Mouse (Mus musculus) lung, embryonic 15.5 days (tissue): Measurements from ENCODE around the gene Cfap54. TPM values are rescaled to one million over a fixed set of nuclear protein-coding genes. Genes with fewer than 3 reads are reported as not detected.

Source experiments
- ATAC-seq: fragments of 200-750 bp; cut with Nextera tagmentation; 2 replicates; pipeline ENCODE4 v1.8.0; 2017; ENCODE audit warnings: moderate number of reproducible peaks, borderline replicate concordance; ENCODE audit not compliant: low FRiP score, low TSS enrichment; ENCODE audit errors: extremely low read depth
- H3K27ac ChIP-seq: fragments of 300-500 bp; sonication (generic); 2 replicates; pipeline ENCODE4 v1.5.1; 2015; ENCODE audit warnings: moderate library complexity, mild to moderate bottlenecking, inconsistent platforms
- H3K27me3 ChIP-seq: fragments of 300-500 bp; sonication (generic); 2 replicates; pipeline ENCODE4 v1.6.1; 2015; ENCODE audit warnings: inconsistent platforms
- H3K36me3 ChIP-seq: fragments of 300-500 bp; sonication (generic); 2 replicates; pipeline ENCODE4 v1.6.1; 2015; ENCODE audit warnings: inconsistent platforms
- H3K4me1 ChIP-seq: fragments of 300-500 bp; sonication (generic); 2 replicates; pipeline ENCODE4 v1.6.1; 2015; ENCODE audit warnings: inconsistent platforms
- H3K4me2 ChIP-seq: fragments of 300-500 bp; sonication (generic); 2 replicates; pipeline ENCODE4 v1.6.1; 2015; ENCODE audit warnings: inconsistent platforms, mild to moderate bottlenecking, moderate library complexity
- H3K4me3 ChIP-seq: fragments of 300-500 bp; sonication (generic); 2 replicates; pipeline ENCODE4 v1.5.1; 2015; ENCODE audit warnings: mild to moderate bottlenecking, inconsistent platforms
- H3K9ac ChIP-seq: fragments of 300-500 bp; sonication (generic); 2 replicates; pipeline ENCODE4 v1.6.1; 2015; ENCODE audit warnings: inconsistent platforms
- H3K9me3 ChIP-seq: fragments of 300-500 bp; sonication (generic); 2 replicates; pipeline ENCODE4 v1.6.1; 2016; ENCODE audit warnings: inconsistent platforms
- WGBS: fragments of 180-500 bp; shearing (Covaris S2); methylation state at CpG from one replicate; pipeline ENCODE4 v1.1.7; 2015; 5-methylcytosine and 5-hydroxymethylcytosine counted together
- polyA plus RNA-seq: library from polyadenylated mRNA; unstranded; fragments of >200 nt; fragmentation: Nextera tagmentation; extraction: Ambion mirVana; gene quantifications from 2 replicates; pipeline ENCODE4 v1.2.1, GENCODE M21; 2015

Cfap54 gene
- polyA plus RNA-seq, 1 experiment from 2014 or later: 1.5 TPM

DNA sequence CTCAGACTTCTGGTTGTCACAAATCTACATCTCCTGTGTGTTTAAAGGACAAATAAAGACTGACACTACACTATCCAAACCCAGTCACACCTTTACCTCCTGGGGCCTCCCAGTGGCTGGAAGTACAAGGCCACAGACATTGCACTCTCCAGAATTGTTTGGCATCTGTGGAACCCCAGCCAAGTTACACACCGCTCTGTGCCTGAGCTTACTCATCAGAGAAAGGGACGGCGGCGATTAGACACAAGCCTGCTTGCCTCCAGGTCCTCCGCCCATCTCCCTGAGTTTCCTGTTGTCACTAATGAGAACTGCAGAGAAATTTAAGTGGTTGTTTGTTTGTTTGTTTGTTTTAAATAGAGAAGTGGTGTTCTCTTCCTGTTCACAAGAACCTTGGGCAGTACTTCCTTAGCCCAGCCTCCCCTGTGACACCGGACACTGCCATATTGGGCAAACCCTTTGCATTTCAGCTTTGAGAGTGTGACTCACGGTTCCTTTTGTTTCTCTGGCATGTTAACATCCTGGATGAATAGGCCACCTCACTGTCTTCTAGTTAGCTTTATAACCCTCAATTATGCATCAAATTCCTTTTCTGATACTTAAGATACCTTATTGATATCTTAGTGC is 13.7 kb upstream of the Cfap54 start:
- Histone ChIP-seq H3K4me2 (no peak overlapping the region), H3K36me3 (no peaks in the 10 kb centered on the region), H3K4me3 (no peak overlapping the region), H3K4me1 (no peaks in the 10 kb centered on the region), H3K27me3 (no peaks in the 10 kb centered on the region), H3K27ac (no peak overlapping the region), H3K9me3 (no peaks in the 10 kb centered on the region), H3K9ac (no peak overlapping the region)
- ATAC-seq: no peak
- WGBS: 66% methylated on average over 7 of the region's 7 CpGs

DNA sequence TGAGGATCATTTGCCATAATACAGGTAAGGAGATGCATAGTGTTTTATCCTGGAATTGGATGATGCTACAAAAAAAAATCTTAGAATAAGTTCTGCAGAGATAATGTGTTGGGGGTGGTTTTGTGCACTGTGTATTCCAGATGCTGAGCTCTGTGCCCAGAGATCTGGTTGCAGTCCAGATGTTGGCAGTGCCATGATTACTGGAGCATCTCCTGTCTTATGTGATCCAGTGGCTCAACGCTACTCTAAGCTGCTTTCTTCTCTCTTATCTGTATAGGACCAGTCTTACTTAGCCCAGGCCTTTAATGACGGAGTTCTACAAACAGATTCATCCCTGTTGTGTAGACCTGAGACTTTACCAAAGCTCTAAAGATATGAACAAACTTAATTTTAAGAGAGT is 10.5 kb upstream of the Cfap54 start:
- no peak for ATAC-seq
- Histone ChIP-seq H3K27ac (no peak overlapping the region), H3K4me3 (no peak overlapping the region), H3K4me1 (no peaks in the 10 kb centered on the region), H3K36me3 (no peaks in the 10 kb centered on the region), H3K9me3 (no peaks in the 10 kb centered on the region), H3K9ac (no peak overlapping the region), H3K4me2 (no peak overlapping the region), H3K27me3 (no peaks in the 10 kb centered on the region)
- WGBS: 93% methylated on average over 2 of the region's 2 CpGs

DNA sequence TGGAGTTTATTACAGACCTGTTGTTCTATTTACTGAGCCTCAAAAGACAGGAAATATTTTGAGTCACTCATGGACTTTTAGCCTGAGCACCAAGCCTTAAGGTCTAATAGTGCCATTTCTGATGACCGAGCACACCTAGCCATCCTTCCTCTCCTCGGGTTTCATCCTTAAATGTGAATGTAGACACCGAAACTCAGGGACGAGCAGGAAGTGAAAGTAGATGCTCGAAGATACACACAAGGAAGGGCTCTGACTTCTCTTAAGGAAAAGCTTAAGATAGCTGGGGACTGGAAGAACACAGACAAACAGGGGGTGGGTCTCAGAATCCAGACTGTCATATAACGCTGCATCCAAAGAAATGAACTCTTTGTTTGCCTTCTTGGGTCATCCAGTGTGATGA is 8.8 kb upstream of the Cfap54 start:
- WGBS: 68% methylated on average over 6 of the region's 6 CpGs
- H3K4me3 ChIP-seq: no peak overlapping the region
- H3K9ac ChIP-seq: no peak overlapping the region
- H3K9me3 ChIP-seq: no peaks in the 10 kb centered on the region
- H3K27me3 ChIP-seq: no peaks in the 10 kb centered on the region
- no peak for ATAC-seq
- H3K4me1 ChIP-seq: no peaks in the 10 kb centered on the region
- H3K4me2 ChIP-seq: no peak overlapping the region
- no peak overlapping the region for H3K27ac ChIP-seq
- no peaks in the 10 kb centered on the region for H3K36me3 ChIP-seq

DNA sequence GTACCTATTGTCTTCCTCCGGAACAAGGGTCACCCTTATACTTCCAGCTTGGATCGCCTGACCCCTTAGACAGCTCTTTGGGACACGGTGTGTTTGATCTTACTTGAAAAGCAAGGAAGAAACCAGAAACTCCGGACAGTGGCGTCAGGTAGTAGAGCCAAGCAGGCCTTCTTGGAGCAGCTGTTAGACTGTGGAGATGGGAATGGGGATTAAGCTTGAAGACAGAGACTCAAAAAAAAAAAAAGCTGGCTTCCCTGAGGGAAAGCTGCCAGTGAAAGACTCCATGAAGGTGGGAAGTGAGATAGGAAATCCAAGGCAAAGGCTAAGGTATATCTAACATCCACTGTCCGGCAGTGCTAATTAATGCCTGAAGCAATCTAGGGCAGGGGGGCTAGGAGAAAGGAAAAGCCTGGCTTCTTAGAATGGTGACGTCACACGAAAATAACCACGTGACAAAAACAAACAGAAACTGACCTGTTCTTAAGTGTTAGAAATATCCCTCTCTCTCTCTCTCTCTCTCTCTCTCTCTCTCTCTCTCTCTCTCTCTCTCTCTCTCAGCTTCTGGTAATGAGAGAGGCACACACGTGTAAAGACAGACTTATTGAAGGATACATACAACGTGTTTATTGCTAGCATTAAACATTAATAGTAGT is 7.1 kb upstream of the Cfap54 start:
- Histone ChIP-seq H3K4me3 (no peak overlapping the region), H3K27ac (no peak overlapping the region), H3K4me1 (no peaks in the 10 kb centered on the region), H3K36me3 (no peaks in the 10 kb centered on the region), H3K9me3 (no peaks in the 10 kb centered on the region), H3K4me2 (no peak overlapping the region), H3K9ac (no peak overlapping the region), H3K27me3 (no peaks in the 10 kb centered on the region)
- 53% methylated on average over 11 of the region's 11 CpGs for WGBS
- no peak for ATAC-seq

DNA sequence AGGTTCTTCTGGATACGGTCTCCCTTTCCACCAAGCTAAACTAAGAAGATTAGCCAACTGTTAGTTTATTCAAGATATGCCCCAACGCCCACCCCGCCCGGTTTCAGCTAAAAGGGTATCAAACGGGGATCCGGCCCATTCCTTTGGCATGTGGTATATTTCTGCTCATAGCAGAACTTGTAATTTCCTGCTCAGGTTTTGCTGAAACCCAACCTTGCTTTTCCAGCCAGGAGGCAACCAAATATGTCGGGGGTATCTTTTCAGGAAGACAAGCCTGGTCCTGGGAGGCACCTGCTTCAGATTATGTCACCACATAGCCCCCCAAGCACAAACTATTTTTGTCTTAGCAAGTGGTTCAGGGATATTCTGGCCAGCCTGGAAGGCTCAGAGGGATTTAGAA is 6.1 kb upstream of the Cfap54 start:
- H3K4me3 ChIP-seq: no peak overlapping the region
- H3K4me1 ChIP-seq: peaks cover 3% of the 10 kb centered on the region; the same call in 1 of the 2 replicates
- no peak for ATAC-seq
- H3K36me3 ChIP-seq: no peaks in the 10 kb centered on the region
- no peak overlapping the region for H3K27ac ChIP-seq
- 72% methylated on average over 7 of the region's 7 CpGs for WGBS
- no peaks in the 10 kb centered on the region for H3K9me3 ChIP-seq
- no peak overlapping the region for H3K4me2 ChIP-seq
- H3K27me3 ChIP-seq: no peaks in the 10 kb centered on the region
- H3K9ac ChIP-seq: no peak overlapping the region

DNA sequence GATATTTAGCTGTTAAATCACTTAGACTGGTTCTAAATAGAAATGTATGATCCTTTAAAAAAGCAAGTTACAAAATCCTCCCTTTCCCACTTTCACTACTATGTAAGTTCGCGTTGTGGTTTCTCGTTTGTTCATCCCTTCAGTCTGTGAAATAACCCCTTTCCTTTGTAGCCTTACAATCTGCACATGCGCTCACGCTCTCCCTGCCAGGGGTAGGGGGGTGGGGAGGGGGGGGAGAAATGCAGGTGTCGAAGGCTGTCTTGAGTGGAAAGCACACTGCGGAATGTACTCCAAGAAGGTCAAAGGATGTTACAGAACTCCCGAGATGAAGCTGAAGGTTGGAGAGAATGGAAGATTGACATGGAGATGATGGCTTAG is 2.5 kb upstream of the Cfap54 start:
- Histone ChIP-seq H3K4me2 (no peak overlapping the region), H3K9me3 (no peaks in the 10 kb centered on the region), H3K4me3 (no peak overlapping the region), H3K27me3 (no peaks in the 10 kb centered on the region), H3K27ac (no peak overlapping the region), H3K4me1 (peaks cover 7% of the 10 kb centered on the region; the same call in 1 of the 2 replicates), H3K9ac (no peak overlapping the region), H3K36me3 (no peaks in the 10 kb centered on the region)
- ATAC-seq: no peak
- 50% methylated on average over 8 of the region's 8 CpGs for WGBS

DNA sequence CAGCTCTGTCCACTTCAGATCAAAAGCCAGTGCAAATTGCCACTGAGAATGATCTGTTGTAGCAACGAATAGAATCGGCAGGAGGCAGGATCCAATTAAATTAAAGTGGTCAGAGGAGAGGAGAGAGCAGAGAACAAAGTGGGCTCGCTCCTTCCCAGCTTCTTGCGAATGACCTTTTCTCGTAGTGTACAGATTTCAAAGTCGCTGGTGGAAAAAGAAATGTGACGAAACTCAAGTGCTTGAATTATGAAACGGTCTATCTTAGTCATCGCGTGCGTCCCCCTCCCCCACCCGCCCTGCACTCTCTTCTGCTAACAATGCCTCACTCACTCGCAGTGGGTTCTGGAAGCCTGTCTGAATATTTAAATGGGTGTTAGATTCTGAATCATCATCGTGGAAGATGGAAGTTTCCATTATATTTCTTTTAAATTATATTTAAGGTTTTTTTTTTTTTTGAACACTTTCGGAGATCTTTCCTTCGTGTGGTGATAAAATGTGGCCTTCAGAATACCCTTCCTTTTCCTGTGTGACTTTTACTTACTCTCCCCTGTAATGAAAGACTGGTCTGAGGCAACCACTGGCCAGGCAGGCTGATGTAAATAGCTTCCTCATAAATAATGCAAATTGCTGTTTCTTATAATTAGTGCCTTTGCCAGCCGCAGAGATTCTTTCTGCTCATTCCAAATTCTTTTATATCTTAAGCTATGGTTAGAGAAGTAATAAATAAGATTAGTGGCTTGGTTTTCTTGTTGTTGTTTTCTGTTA is 2.0 kb upstream of the Cfap54 start:
- H3K4me2 ChIP-seq: peak overlapping the region; percentile 40
- H3K9me3 ChIP-seq: no peaks in the 10 kb centered on the region
- peaks cover 7% of the 10 kb centered on the region; the same call in 1 of the 2 replicates for H3K4me1 ChIP-seq
- H3K36me3 ChIP-seq: no peaks in the 10 kb centered on the region
- H3K27ac ChIP-seq: no peak overlapping the region
- no peaks in the 10 kb centered on the region for H3K27me3 ChIP-seq
- H3K9ac ChIP-seq: no peak overlapping the region
- H3K4me3 ChIP-seq: no peak overlapping the region
- no peak for ATAC-seq
- 11% methylated on average over 17 of the region's 17 CpGs for WGBS

DNA sequence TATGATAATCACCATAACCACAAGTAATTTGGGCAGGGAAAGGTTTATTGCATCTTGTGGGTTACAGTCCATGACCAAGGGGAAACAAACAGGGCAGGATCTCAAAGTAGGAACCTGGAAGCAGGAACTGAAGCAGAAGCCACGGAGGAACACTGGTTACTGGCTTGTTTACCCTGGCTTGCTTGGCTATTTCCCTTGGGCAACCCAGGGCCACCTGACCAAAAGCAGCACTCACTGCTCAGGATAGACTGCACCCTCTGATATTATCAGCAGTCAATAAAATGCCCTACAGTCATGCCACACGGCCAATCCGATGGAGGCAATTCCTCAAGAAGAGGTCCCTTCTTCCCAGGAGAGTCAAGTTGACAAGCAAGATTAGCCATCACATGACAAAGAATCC is 1.9 kb downstream of the Cfap54 start:
- WGBS: 74% methylated on average over 3 of the region's 3 CpGs
- H3K4me1 ChIP-seq: peaks cover 7% of the 10 kb centered on the region; the same call in 1 of the 2 replicates
- no peak overlapping the region for H3K27ac ChIP-seq
- no peak for ATAC-seq
- H3K9me3 ChIP-seq: no peaks in the 10 kb centered on the region
- H3K36me3 ChIP-seq: no peaks in the 10 kb centered on the region
- no peak overlapping the region for H3K4me2 ChIP-seq
- H3K4me3 ChIP-seq: no peak overlapping the region
- H3K9ac ChIP-seq: no peak overlapping the region
- no peaks in the 10 kb centered on the region for H3K27me3 ChIP-seq

DNA sequence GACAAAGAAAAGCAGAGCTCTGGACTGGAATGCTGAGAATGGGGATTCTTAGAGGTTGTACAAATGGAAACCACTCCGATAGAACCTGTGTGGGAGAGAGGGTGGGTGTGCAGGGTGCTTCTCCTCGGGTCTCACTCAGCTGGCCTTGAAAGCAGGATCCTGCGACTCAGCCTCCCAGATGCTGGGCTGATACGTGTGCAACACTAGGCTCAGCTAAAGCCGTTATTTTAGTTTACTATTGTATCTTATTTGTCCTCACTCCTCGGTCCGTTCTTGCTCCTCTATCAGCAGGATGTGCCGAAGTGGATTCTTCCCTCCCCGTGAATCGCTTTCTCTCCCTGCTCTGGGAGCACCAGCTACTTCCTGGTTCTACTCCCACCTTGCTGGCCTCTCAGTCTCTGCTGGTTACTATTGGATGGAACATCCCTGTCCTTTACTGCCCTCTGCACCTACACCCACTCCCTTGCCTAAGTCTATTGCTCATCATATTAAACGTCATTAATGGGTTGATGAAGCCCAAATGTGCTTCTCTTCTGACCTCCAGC is 3.4 kb downstream of the Cfap54 start:
- Histone ChIP-seq H3K36me3 (no peaks in the 10 kb centered on the region), H3K27ac (no peak overlapping the region), H3K4me2 (no peak overlapping the region), H3K9ac (no peak overlapping the region), H3K27me3 (no peaks in the 10 kb centered on the region), H3K4me3 (no peak overlapping the region), H3K4me1 (peaks cover 6% of the 10 kb centered on the region; the same call in 1 of the 2 replicates), H3K9me3 (no peaks in the 10 kb centered on the region)
- WGBS: 68% methylated on average over 11 of the region's 11 CpGs
- no peak for ATAC-seq

DNA sequence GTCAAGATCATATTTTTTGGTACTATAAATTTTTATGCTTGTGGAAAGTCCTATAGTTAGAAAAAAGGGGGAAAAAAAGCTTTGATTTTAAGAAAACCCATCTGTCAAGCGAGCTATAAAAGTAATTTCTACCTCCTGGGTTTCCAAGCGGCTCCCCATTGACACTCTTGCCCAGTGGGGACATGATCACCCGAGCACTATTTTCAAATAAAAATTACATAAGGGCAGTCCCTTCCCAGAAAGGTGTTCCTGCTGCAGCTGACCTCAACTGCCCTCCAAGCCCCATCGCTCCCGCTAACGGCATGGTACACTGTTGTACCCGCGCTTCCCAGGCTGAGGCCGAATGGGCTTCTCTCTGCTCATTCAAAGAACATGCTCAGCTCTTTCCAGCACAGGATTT is 5.0 kb downstream of the Cfap54 start:
- Histone ChIP-seq H3K4me3 (no peak overlapping the region), H3K4me1 (no peaks in the 10 kb centered on the region), H3K9me3 (no peaks in the 10 kb centered on the region), H3K27me3 (no peaks in the 10 kb centered on the region), H3K4me2 (no peak overlapping the region), H3K36me3 (no peaks in the 10 kb centered on the region), H3K27ac (no peak overlapping the region), H3K9ac (no peak overlapping the region)
- no peak for ATAC-seq
- WGBS: 84% methylated on average over 9 of the region's 9 CpGs

DNA sequence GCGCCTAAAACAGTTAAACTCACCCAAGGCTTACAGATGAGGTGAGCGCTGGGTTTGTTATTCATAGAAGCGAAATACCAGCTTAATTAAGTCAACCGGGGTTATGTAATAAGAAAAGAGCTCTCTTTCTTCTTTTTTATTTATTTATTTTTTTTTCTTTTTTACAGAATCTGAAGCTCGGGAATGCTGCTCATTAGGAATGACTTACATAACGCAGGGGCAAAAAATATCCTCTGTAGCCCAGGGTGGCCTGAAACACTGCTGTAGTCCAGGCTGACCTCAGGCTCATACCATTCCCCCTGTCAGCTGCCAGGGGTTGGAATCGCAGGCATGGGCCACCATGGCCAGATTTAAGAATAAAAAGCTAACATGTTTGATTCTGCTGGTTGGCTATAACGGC is 5.6 kb downstream of the Cfap54 start:
- no peaks in the 10 kb centered on the region for H3K4me1 ChIP-seq
- H3K36me3 ChIP-seq: no peaks in the 10 kb centered on the region
- H3K27me3 ChIP-seq: no peaks in the 10 kb centered on the region
- ATAC-seq: no peak
- H3K4me2 ChIP-seq: no peak overlapping the region
- WGBS: 68% methylated on average over 8 of the region's 8 CpGs
- no peak overlapping the region for H3K27ac ChIP-seq
- H3K9ac ChIP-seq: no peak overlapping the region
- H3K9me3 ChIP-seq: no peaks in the 10 kb centered on the region
- no peak overlapping the region for H3K4me3 ChIP-seq

DNA sequence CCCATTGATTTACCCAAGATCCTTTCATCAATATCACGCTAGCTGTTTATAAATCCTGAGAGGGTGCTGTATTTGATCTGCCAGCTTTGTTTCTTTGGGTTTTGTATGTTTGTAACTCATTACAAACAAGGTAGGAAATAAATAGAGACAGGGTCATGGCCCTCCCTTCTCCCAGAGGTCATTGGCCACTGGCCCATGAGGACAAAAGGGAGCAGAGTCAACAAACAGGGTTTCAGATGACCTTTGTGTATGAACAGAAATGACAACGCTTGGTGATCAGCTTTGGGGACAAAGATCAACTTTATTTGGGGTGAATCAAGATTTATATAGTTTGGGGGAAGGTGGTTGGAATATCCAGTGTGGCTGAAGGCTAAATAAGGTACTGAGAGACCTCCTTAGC is 8.6 kb downstream of the Cfap54 start:
- Histone ChIP-seq H3K27ac (no peak overlapping the region), H3K9me3 (no peaks in the 10 kb centered on the region), H3K4me3 (no peak overlapping the region), H3K36me3 (no peaks in the 10 kb centered on the region), H3K9ac (no peak overlapping the region), H3K4me1 (no peaks in the 10 kb centered on the region; the same call in 1 of the 2 replicates), H3K4me2 (no peak overlapping the region), H3K27me3 (no peaks in the 10 kb centered on the region)
- ATAC-seq: no peak
- WGBS: 67% methylated on average over 2 of the region's 2 CpGs
